Mouse (Mus musculus): ENCODE data around the gene Gabarap. TPM values are rescaled to one million over a fixed set of nuclear protein-coding genes. Genes with fewer than 3 reads are reported as not detected.
A peak's percentile ranks its signal among the peaks of the same experiment; 100 is the strongest.

Gene Gabarap
- polyA plus RNA-seq, 1 experiment from 2014 or later, result 536 TPM

GRCm38 (mm10) chr11:70021264-70022132 is 30.6 kb downstream of the Gabarap start:
- Histone ChIP-seq H3K36me3 (ENCODE audit: control insufficient read depth, insufficient read depth, low read length) (no peaks in the 10 kb centered on the region), H3K4me1 (replicated peaks; ENCODE audit: control insufficient read depth, insufficient read depth, low read length) (peaks cover 48% of the 10 kb centered on the region), H3K4me2 (ENCODE audit: low read depth, low read length) (peak overlapping the region; percentile 92), H3K27ac (ENCODE audit: low read length) (peak overlapping the region; percentile 78), H3K9ac (ENCODE audit: low read length) (peak overlapping the region; percentile 59), H3K9me3 (ENCODE audit: control insufficient read depth, low read length) (no peaks in the 10 kb centered on the region), H3K4me3 (ENCODE audit: low read length) (peak overlapping the region; percentile 63), H3K27me3 (ENCODE audit: control insufficient read depth, insufficient read depth, low read depth, low read length) (0 out of 2 replicates have a peak, but pooled peaks cover 2% of the 10 kb centered on the region)
- 2% methylated on average over 40 of the region's 40 CpGs for WGBS
- ATAC-seq (ENCODE audit: low read depth), result peak; percentile 87

DNA sequence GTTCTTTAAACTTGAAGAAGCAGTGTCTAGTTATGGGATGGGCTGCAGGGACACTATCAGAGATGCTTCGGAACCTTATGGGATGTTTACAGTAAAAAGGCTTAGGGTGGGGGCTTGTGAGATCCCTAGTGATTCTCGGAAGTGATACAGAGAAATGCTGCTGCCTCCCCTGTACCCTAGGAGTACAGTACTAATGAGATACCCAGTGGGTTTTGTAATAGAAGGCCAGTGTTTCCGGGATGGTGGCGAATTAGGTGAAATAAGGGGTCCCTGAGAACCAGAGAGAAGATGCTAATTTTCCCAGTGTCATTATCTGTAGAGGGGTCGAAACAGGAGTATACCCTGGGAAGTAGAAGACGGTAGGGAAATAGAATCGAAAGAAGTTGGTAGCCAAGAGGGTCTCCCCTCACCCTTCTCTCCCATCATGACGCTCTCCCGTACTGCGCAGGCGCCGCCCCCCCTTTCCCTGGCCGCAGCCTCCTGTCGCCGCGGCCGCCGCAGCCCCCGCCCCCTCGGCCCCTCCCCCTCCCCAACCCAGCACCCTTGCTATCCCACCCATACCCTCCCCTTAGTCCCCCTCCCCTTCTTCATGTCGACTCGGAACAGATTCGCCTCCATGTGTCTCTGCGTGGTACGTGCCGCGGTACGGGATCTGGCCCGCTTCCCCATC is 32.7 kb downstream of the Gabarap start:
- peak overlapping the region; percentile 59 for H3K4me2 ChIP-seq (ENCODE audit: low read depth, low read length)
- ATAC-seq (ENCODE audit: low read depth), result no peak
- no peaks in the 10 kb centered on the region for H3K9me3 ChIP-seq (ENCODE audit: control insufficient read depth, low read length)
- H3K4me3 ChIP-seq (ENCODE audit: low read length), result peak overlapping the region; percentile 40
- peaks cover 56% of the 10 kb centered on the region for H3K4me1 ChIP-seq (replicated peaks; ENCODE audit: control insufficient read depth, insufficient read depth, low read length)
- 0 out of 2 replicates have a peak, but pooled peaks cover 2% of the 10 kb centered on the region for H3K27me3 ChIP-seq (ENCODE audit: control insufficient read depth, insufficient read depth, low read depth, low read length)
- peak overlapping the region; percentile 52; the same call in 1 of the 2 replicates for H3K9ac ChIP-seq (ENCODE audit: low read length)
- no peak overlapping the region for H3K27ac ChIP-seq (ENCODE audit: low read length)
- H3K36me3 ChIP-seq (ENCODE audit: control insufficient read depth, insufficient read depth, low read length), result no peaks in the 10 kb centered on the region
- 6% methylated on average over 19 of the region's 29 CpGs for WGBS

- Histone ChIP-seq H3K4me1 (replicated peaks; ENCODE audit: control insufficient read depth, insufficient read depth, low read length) (peaks cover 55% of the 10 kb centered on the region), H3K27ac (ENCODE audit: low read length) (no peak overlapping the region), H3K4me2 (ENCODE audit: low read depth, low read length) (peak overlapping the region; percentile 59), H3K36me3 (ENCODE audit: control insufficient read depth, insufficient read depth, low read length) (no peaks in the 10 kb centered on the region), H3K9me3 (ENCODE audit: control insufficient read depth, low read length) (no peaks in the 10 kb centered on the region), H3K4me3 (ENCODE audit: low read length) (peak overlapping the region; percentile 40), H3K27me3 (ENCODE audit: control insufficient read depth, insufficient read depth, low read depth, low read length) (0 out of 2 replicates have a peak, but pooled peaks cover 2% of the 10 kb centered on the region), H3K9ac (ENCODE audit: low read length) (peak overlapping the region; percentile 52; the same call in 1 of the 2 replicates)
- WGBS, result 16% methylated on average over 5 of the region's 6 CpGs
- no peak for ATAC-seq (ENCODE audit: low read depth)
Measured at GRCm38 (mm10) chr11:70024151-70024514, 33.2 kb downstream of the Gabarap start.

DNA sequence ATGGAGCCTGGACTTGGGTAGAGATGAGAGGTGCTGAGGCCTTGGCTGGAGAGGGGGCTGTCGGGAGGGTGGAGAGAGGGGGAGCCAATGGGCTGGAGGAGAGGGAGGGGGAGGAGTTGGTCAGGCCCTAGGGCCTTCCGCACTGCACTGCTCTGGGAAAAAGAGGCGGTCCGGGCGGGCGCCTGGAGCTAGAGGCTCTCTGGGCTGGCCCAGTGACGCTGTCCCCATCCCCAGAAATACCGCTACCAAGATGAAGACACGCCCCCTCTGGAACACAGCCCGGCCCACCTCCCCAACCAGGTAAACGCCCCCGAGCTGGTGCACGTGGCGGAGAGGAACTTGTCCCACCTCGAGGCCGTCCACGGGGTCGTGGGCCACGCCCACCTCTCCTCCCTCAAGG is 35.7 kb downstream of the Gabarap start:
- H3K9me3 ChIP-seq (ENCODE audit: control insufficient read depth, low read length), result no peaks in the 10 kb centered on the region
- peak; percentile 77 for ATAC-seq (ENCODE audit: low read depth)
- 0 out of 2 replicates have a peak, but pooled peaks cover 2% of the 10 kb centered on the region for H3K27me3 ChIP-seq (ENCODE audit: control insufficient read depth, insufficient read depth, low read depth, low read length)
- H3K27ac ChIP-seq (ENCODE audit: low read length), result 0 out of 2 replicates have a peak overlapping the region, but pooled peaks have one; percentile 12
- WGBS, result 5% methylated on average over 19 of the region's 19 CpGs
- no peak overlapping the region for H3K9ac ChIP-seq (ENCODE audit: low read length)
- peak overlapping the region; percentile 41 for H3K4me3 ChIP-seq (ENCODE audit: low read length)
- peaks cover 7% of the 10 kb centered on the region for H3K36me3 ChIP-seq (ENCODE audit: control insufficient read depth, insufficient read depth, low read length)
- H3K4me1 ChIP-seq (replicated peaks; ENCODE audit: control insufficient read depth, insufficient read depth, low read length), result peaks cover 45% of the 10 kb centered on the region
- peak overlapping the region; percentile 55 for H3K4me2 ChIP-seq (ENCODE audit: low read depth, low read length)

DNA sequence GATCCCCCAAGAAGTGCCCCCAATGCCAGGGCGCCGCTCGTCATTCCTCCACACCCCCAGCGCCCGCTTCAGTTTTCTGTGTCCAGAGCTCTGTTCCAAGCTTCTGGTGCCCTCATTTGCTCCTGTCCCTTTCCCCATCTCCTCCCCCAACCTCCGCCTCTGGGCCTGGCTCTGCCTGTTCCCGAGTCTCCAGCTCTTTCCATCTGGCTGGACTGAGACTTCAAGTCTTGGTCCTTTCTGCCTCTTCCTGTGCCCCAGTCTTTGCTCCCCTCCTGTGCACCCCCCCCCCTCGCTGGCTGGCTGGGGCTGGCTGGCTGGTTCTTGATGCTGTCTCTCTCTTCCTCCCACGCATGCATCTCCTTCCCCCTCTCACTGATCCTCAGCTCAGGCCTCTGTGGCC is 36.5 kb downstream of the Gabarap start:
- peak overlapping the region; percentile 55 for H3K4me2 ChIP-seq (ENCODE audit: low read depth, low read length)

GRCm38 (mm10) chr11:70028401-70029129 is 37.6 kb downstream of the Gabarap start:
- Histone ChIP-seq H3K36me3 (ENCODE audit: control insufficient read depth, insufficient read depth, low read length) (peaks cover 8% of the 10 kb centered on the region), H3K9ac (ENCODE audit: low read length) (no peak overlapping the region; the same call in 1 of the 2 replicates), H3K27ac (ENCODE audit: low read length) (peak overlapping the region; percentile 27), H3K4me3 (ENCODE audit: low read length) (peak overlapping the region; percentile 1; the same call in 1 of the 2 replicates), H3K4me2 (ENCODE audit: low read depth, low read length) (peak overlapping the region; percentile 46), H3K9me3 (ENCODE audit: control insufficient read depth, low read length) (no peaks in the 10 kb centered on the region), H3K4me1 (replicated peaks; ENCODE audit: control insufficient read depth, insufficient read depth, low read length) (peaks cover 40% of the 10 kb centered on the region), H3K27me3 (ENCODE audit: control insufficient read depth, insufficient read depth, low read depth, low read length) (0 out of 2 replicates have a peak, but pooled peaks cover under 1% of the 10 kb centered on the region)
- WGBS, result 15% methylated on average over 12 of the region's 12 CpGs
- ATAC-seq (ENCODE audit: low read depth), result peak; percentile 3; the same call in 1 of the 2 replicates

More for the DNA sequence above, 36.5 kb downstream of the Gabarap start:
- 50% methylated on average over 9 of the region's 9 CpGs for whole genome bisulfite sequencing
- peaks cover 8% of the 10 kb centered on the region for H3K36me3 ChIP-seq (ENCODE audit: control insufficient read depth, insufficient read depth, low read length)
- 0 out of 2 replicates have a peak, but pooled peaks cover 2% of the 10 kb centered on the region for H3K27me3 ChIP-seq (ENCODE audit: control insufficient read depth, insufficient read depth, low read depth, low read length)
- no peak overlapping the region; the same call in 1 of the 2 replicates for H3K4me3 ChIP-seq (ENCODE audit: low read length)
- H3K9me3 ChIP-seq (ENCODE audit: control insufficient read depth, low read length), result no peaks in the 10 kb centered on the region
- H3K27ac ChIP-seq (ENCODE audit: low read length), result no peak overlapping the region
- no peak overlapping the region for H3K9ac ChIP-seq (ENCODE audit: low read length)
- no peak for ATAC-seq (ENCODE audit: low read depth)
- peaks cover 43% of the 10 kb centered on the region for H3K4me1 ChIP-seq (replicated peaks; ENCODE audit: control insufficient read depth, insufficient read depth, low read length)

GRCm38 (mm10) chr11:70029130-70029801 is 38.3 kb downstream of the Gabarap start:
- peak overlapping the region; percentile 11; the same call in 1 of the 2 replicates for H3K4me3 ChIP-seq (ENCODE audit: low read length)
- ATAC-seq (ENCODE audit: low read depth), result peak; percentile 78
- no peaks in the 10 kb centered on the region for H3K27me3 ChIP-seq (ENCODE audit: control insufficient read depth, insufficient read depth, low read depth, low read length)
- under 1% methylated on average over 20 of the region's 20 CpGs for WGBS
- H3K36me3 ChIP-seq (ENCODE audit: control insufficient read depth, insufficient read depth, low read length), result peaks cover 8% of the 10 kb centered on the region
- no peaks in the 10 kb centered on the region for H3K9me3 ChIP-seq (ENCODE audit: control insufficient read depth, low read length)
- H3K4me2 ChIP-seq (ENCODE audit: low read depth, low read length), result peak overlapping the region; percentile 46
- peak overlapping the region; percentile 27; the same call in 1 of the 2 replicates for H3K27ac ChIP-seq (ENCODE audit: low read length)
- H3K4me1 ChIP-seq (replicated peaks; ENCODE audit: control insufficient read depth, insufficient read depth, low read length), result peaks cover 37% of the 10 kb centered on the region
- H3K9ac ChIP-seq (ENCODE audit: low read length), result peak overlapping the region; percentile 14; the same call in 1 of the 2 replicates

DNA sequence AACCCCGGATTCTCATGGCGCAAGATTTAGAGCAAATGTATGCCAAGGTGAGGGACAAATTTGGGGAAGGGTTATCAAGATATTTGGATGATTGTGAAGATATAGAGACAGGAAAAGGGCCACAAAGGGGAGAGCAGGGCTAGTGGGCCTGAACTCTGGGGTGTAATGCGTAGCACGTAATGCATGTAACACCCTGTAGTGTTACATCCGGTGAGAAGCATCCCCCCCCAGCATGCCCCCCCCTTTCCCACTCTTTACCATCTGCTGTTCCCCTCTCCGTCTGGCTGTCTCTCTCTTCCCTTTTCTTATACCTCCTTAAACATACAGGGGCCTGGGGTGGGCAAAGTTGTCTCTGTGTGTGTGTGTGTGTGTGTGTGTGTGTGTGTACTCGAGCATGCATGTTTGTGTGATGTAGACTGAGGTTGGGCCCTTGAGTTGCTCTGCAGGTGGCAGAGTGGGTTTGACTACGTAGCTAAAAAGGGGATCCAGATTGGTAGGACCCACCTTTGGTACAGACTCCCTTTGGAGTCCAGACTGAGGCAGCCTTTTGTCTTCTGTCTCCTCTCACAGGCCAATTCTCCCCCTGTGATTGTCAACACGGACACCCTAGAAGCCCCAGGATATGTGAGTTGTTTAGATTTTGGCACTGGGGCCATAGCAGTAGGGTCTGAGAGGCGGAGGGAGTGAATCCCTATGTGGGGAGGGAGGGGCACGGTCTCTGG is 39.0 kb downstream of the Gabarap start:
- no peak overlapping the region for H3K4me3 ChIP-seq (ENCODE audit: low read length)
- H3K27ac ChIP-seq (ENCODE audit: low read length), result no peak overlapping the region
- H3K9ac ChIP-seq (ENCODE audit: low read length), result no peak overlapping the region
- H3K4me2 ChIP-seq (ENCODE audit: low read depth, low read length), result peak overlapping the region; percentile 46; the same call in 1 of the 2 replicates
- no peaks in the 10 kb centered on the region for H3K27me3 ChIP-seq (ENCODE audit: control insufficient read depth, insufficient read depth, low read depth, low read length)
- peaks cover 8% of the 10 kb centered on the region for H3K36me3 ChIP-seq (ENCODE audit: control insufficient read depth, insufficient read depth, low read length)
- H3K9me3 ChIP-seq (ENCODE audit: control insufficient read depth, low read length), result no peaks in the 10 kb centered on the region
- peaks cover 37% of the 10 kb centered on the region for H3K4me1 ChIP-seq (replicated peaks; ENCODE audit: control insufficient read depth, insufficient read depth, low read length)
- no peak for ATAC-seq (ENCODE audit: low read depth)
- 42% methylated on average over 11 of the region's 11 CpGs for WGBS

Data from lung, embryonic 16.5 days (tissue).